Mouse (Mus musculus): ENCODE data around the gene Grin2d. TPM values are rescaled to one million over a fixed set of nuclear protein-coding genes. Genes with fewer than 3 reads are reported as not detected.

Gene Grin2d
- polyA plus RNA-seq, 2 experiments: 0.61 to 4.9 TPM

DNA sequence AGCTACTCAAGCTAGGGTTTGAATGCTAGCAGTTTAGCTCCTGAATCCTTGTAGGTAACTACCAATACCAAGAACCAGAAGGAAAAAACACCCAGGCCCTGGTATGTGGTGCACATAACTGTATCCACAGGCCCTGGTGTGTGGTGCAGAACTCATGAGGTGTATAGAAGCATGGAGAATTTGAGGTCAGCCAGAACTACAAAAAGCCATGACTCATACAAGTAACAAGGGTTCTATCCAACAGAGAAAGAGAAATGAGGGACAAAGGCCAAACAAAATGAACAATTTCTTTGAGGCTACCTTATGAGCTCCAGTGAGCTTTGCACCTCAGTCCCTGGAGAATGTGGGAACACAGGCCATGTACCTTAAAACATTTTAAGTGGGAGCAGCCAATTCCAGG lies 57.3 kb downstream of the Grin2d start:
- no peak for TF ChIP-seq POLR2A (IDR thresholded peaks at IDR 0.05; ENCODE audit: borderline replicate concordance, extremely low read depth, insufficient read depth, insufficient read length)
- no peak overlapping the region for H3K4me3 ChIP-seq (replicated peaks; ENCODE audit: low read length)

GRCm38 (mm10) chr7:45819843-45820242 lies 58.3 kb downstream of the Grin2d start:
- peaks cover 9% of the 10 kb centered on the region for H3K4me1 ChIP-seq (ENCODE audit: control insufficient read depth, insufficient read depth, low read length)
- WGBS: 5% methylated on average over 20 of the region's 25 CpGs
- H3K4me3 ChIP-seq (replicated peaks; ENCODE audit: low read length): peak overlapping the region; percentile 11; the same call in 1 of the 2 replicates
- peaks cover 24% of the 10 kb centered on the region for H3K36me3 ChIP-seq (ENCODE audit: control insufficient read depth, insufficient read depth, low read length)
- no peak overlapping the region for H3K9ac ChIP-seq (ENCODE audit: low read depth, low read length, severe bottlenecking)
- TF ChIP-seq POLR2A (IDR thresholded peaks at IDR 0.05; ENCODE audit: borderline replicate concordance, extremely low read depth, insufficient read depth, insufficient read length): no peak
- no peaks in the 10 kb centered on the region for H3K9me3 ChIP-seq (ENCODE audit: control insufficient read depth, low read length)
- H3K27ac ChIP-seq (replicated peaks; ENCODE audit: low read depth, low read length): no peak overlapping the region
- peak overlapping the region; percentile 34; the same call in 1 of the 2 replicates for H3K4me2 ChIP-seq (replicated peaks; ENCODE audit: low read depth, low read length, severe bottlenecking)
- ATAC-seq (ENCODE audit: low FRiP score, low read depth) (no peak), DNase-seq (ENCODE audit: low spot score) (no peak)
- no peaks in the 10 kb centered on the region for H3K27me3 ChIP-seq (ENCODE audit: control insufficient read depth, insufficient read depth, low read length)

More for the DNA sequence above, 57.3 kb downstream of the Grin2d start:
- ATAC-seq (ENCODE audit: low FRiP score, low read depth) (no peak), DNase-seq (ENCODE audit: low spot score) (no peak)
- H3K9me3 ChIP-seq (ENCODE audit: control insufficient read depth, low read length): no peaks in the 10 kb centered on the region
- H3K27me3 ChIP-seq (ENCODE audit: control insufficient read depth, insufficient read depth, low read length): no peaks in the 10 kb centered on the region
- no peak overlapping the region for H3K4me2 ChIP-seq (replicated peaks; ENCODE audit: low read depth, low read length, severe bottlenecking)
- H3K9ac ChIP-seq (ENCODE audit: low read depth, low read length, severe bottlenecking): no peak overlapping the region
- H3K27ac ChIP-seq (replicated peaks; ENCODE audit: low read depth, low read length): no peak overlapping the region
- peaks cover 34% of the 10 kb centered on the region for H3K36me3 ChIP-seq (ENCODE audit: control insufficient read depth, insufficient read depth, low read length)
- no peaks in the 10 kb centered on the region for H3K4me1 ChIP-seq (ENCODE audit: control insufficient read depth, insufficient read depth, low read length)

GRCm38 (mm10) chr7:45815984-45816351 lies 62.2 kb downstream of the Grin2d start:
- WGBS: 64% methylated on average over 2 of the region's 2 CpGs
- ATAC-seq (ENCODE audit: low FRiP score, low read depth): no peak
- no peak overlapping the region for H3K9ac ChIP-seq (ENCODE audit: low read depth, low read length, severe bottlenecking)

GRCm38 (mm10) chr7:45815323-45815983 lies 62.7 kb downstream of the Grin2d start:
- H3K9ac ChIP-seq (ENCODE audit: low read depth, low read length, severe bottlenecking): no peak overlapping the region
- peak overlapping the region; percentile 39; the same call in 1 of the 2 replicates for H3K4me2 ChIP-seq (replicated peaks; ENCODE audit: low read depth, low read length, severe bottlenecking)
- H3K27ac ChIP-seq (replicated peaks; ENCODE audit: low read depth, low read length): no peak overlapping the region
- H3K36me3 ChIP-seq (ENCODE audit: control insufficient read depth, insufficient read depth, low read length): peaks cover 26% of the 10 kb centered on the region
- ATAC-seq (ENCODE audit: low FRiP score, low read depth): no peak
- no peaks in the 10 kb centered on the region for H3K27me3 ChIP-seq (ENCODE audit: control insufficient read depth, insufficient read depth, low read length)
- no peaks in the 10 kb centered on the region for H3K9me3 ChIP-seq (ENCODE audit: control insufficient read depth, low read length)
- no peak for TF ChIP-seq POLR2A (IDR thresholded peaks at IDR 0.05; ENCODE audit: borderline replicate concordance, extremely low read depth, insufficient read depth, insufficient read length)
- H3K4me3 ChIP-seq (replicated peaks; ENCODE audit: low read length): no peak overlapping the region
- peaks cover 18% of the 10 kb centered on the region for H3K4me1 ChIP-seq (ENCODE audit: control insufficient read depth, insufficient read depth, low read length)
- 50% methylated on average over 10 of the region's 10 CpGs for WGBS
- DNase-seq (ENCODE audit: low spot score): no peak

More at GRCm38 (mm10) chr7:45815984-45816351, 62.2 kb downstream of the Grin2d start:
- H3K4me3 ChIP-seq (replicated peaks; ENCODE audit: low read length): no peak overlapping the region
- peaks cover 18% of the 10 kb centered on the region for H3K4me1 ChIP-seq (ENCODE audit: control insufficient read depth, insufficient read depth, low read length)
- no peak for TF ChIP-seq POLR2A (IDR thresholded peaks at IDR 0.05; ENCODE audit: borderline replicate concordance, extremely low read depth, insufficient read depth, insufficient read length)
- H3K4me2 ChIP-seq (replicated peaks; ENCODE audit: low read depth, low read length, severe bottlenecking): no peak overlapping the region
- no peak for DNase-seq (ENCODE audit: low spot score)
- H3K27ac ChIP-seq (replicated peaks; ENCODE audit: low read depth, low read length): no peak overlapping the region
- no peaks in the 10 kb centered on the region for H3K27me3 ChIP-seq (ENCODE audit: control insufficient read depth, insufficient read depth, low read length)
- H3K36me3 ChIP-seq (ENCODE audit: control insufficient read depth, insufficient read depth, low read length): peaks cover 21% of the 10 kb centered on the region
- no peaks in the 10 kb centered on the region for H3K9me3 ChIP-seq (ENCODE audit: control insufficient read depth, low read length)

GRCm38 (mm10) chr7:45814841-45815240 lies 63.3 kb downstream of the Grin2d start:
- no peak overlapping the region for H3K9ac ChIP-seq (ENCODE audit: low read depth, low read length, severe bottlenecking)

More at GRCm38 (mm10) chr7:45814841-45815240, 63.3 kb downstream of the Grin2d start:
- H3K9me3 ChIP-seq (ENCODE audit: control insufficient read depth, low read length): no peaks in the 10 kb centered on the region
- no peak for ATAC-seq (ENCODE audit: low FRiP score, low read depth)
- H3K27me3 ChIP-seq (ENCODE audit: control insufficient read depth, insufficient read depth, low read length): no peaks in the 10 kb centered on the region
- DNase-seq (ENCODE audit: low spot score): no peak
- 0 out of 2 replicates have a peak overlapping the region, but pooled peaks have one; percentile 63 for H3K27ac ChIP-seq (replicated peaks; ENCODE audit: low read depth, low read length)
- H3K4me2 ChIP-seq (replicated peaks; ENCODE audit: low read depth, low read length, severe bottlenecking): peak overlapping the region; percentile 39
- H3K4me1 ChIP-seq (ENCODE audit: control insufficient read depth, insufficient read depth, low read length): peaks cover 18% of the 10 kb centered on the region
- peaks cover 33% of the 10 kb centered on the region for H3K36me3 ChIP-seq (ENCODE audit: control insufficient read depth, insufficient read depth, low read length)
- 4% methylated on average over 5 of the region's 5 CpGs for WGBS
- peak overlapping the region; percentile 22 for H3K4me3 ChIP-seq (replicated peaks; ENCODE audit: low read length)
- no peak for TF ChIP-seq POLR2A (IDR thresholded peaks at IDR 0.05; ENCODE audit: borderline replicate concordance, extremely low read depth, insufficient read depth, insufficient read length)
